Mouse (Mus musculus): ENCODE results near the gene Gm10188. TPM values are rescaled to one million over a fixed set of nuclear protein-coding genes. Genes with fewer than 3 reads are reported as not detected.

The Gm10188 gene
- polyA plus RNA-seq (2015; fragmentation: Nextera tagmentation; extraction: Ambion mirVana) = 0.63 and 0.95 TPM in 2 replicates

GRCm38 (mm10) chr1:132229667-132230066 is at the start of gene Gm10188:
Gene Gm10188 (minus strand): TSS chr1:132229767.
- WGBS = 88% methylated on average over 3 of the region's 3 CpGs
- peaks cover 2% of the 10 kb centered on the region; the same call in 1 of the 2 replicates for H3K27me3 ChIP-seq
- H3K36me3 ChIP-seq = no peaks in the 10 kb centered on the region
- H3K4me2 ChIP-seq = no peak within 1 kb of the TSS
- H3K27ac ChIP-seq = no peak within 1 kb of the TSS
- H3K9me3 ChIP-seq = no peaks in the 10 kb centered on the region
- H3K4me1 ChIP-seq (replicated peaks) = peaks cover 5% of the 10 kb centered on the region
- no peak within 1 kb of the TSS for H3K4me3 ChIP-seq
- no peak within 1 kb of the TSS for H3K9ac ChIP-seq
- ATAC-seq (ENCODE audit: low FRiP score) = no peak

DNA sequence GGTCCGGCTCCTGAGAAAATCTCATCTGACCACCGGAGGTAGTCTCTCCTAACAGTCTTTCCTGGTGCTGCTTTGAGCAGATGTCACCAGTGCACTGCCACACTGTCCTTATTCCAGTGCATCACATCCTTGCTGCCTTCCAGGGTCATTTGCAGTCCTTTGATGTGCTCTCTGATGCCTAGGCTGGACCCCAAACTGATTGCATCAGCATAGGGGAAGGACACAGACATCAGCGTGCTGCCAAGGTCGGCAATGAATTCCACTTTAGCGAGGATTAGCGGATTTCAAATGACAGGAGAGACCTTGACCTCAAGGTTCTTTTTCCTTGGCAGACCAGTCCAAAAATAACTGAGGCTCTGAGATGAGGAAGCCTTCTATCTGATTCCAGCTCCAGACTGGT is 47.6 kb upstream of the Gm10188 start:
- Histone ChIP-seq H3K4me1 (replicated peaks) (peaks cover 12% of the 10 kb centered on the region), H3K36me3 (no peaks in the 10 kb centered on the region), H3K27ac (no peak overlapping the region), H3K4me2 (no peak overlapping the region), H3K27me3 (no peaks in the 10 kb centered on the region), H3K4me3 (no peak overlapping the region), H3K9ac (no peak overlapping the region), H3K9me3 (no peaks in the 10 kb centered on the region)
- no peak for ATAC-seq (ENCODE audit: low FRiP score)
- 85% methylated on average over 6 of the region's 6 CpGs for WGBS

- Histone ChIP-seq H3K27me3 (no peaks in the 10 kb centered on the region), H3K9me3 (no peaks in the 10 kb centered on the region), H3K4me2 (no peak overlapping the region), H3K4me1 (replicated peaks) (peaks cover 8% of the 10 kb centered on the region), H3K36me3 (no peaks in the 10 kb centered on the region), H3K9ac (no peak overlapping the region), H3K4me3 (no peak overlapping the region), H3K27ac (no peak overlapping the region)
- WGBS = 74% methylated on average over 3 of the region's 3 CpGs
- ATAC-seq (ENCODE audit: low FRiP score) = no peak
These were observed 47.1 kb upstream of the Gm10188 start for GRCm38 (mm10) chr1:132276694-132277093.

GRCm38 (mm10) chr1:132271237-132271636 is 41.7 kb upstream of the Gm10188 start:
- Histone ChIP-seq H3K9ac (no peak overlapping the region), H3K4me1 (replicated peaks) (peaks cover 13% of the 10 kb centered on the region), H3K4me3 (no peak overlapping the region), H3K27ac (no peak overlapping the region), H3K36me3 (no peaks in the 10 kb centered on the region), H3K9me3 (no peaks in the 10 kb centered on the region), H3K27me3 (0 out of 2 replicates have a peak, but pooled peaks cover 3% of the 10 kb centered on the region), H3K4me2 (no peak overlapping the region)
- 57% methylated on average over 3 of the region's 3 CpGs for WGBS
- no peak for ATAC-seq (ENCODE audit: low FRiP score)

- 66% methylated on average over 7 of the region's 7 CpGs for WGBS
- peaks cover 18% of the 10 kb centered on the region for H3K4me1 ChIP-seq (replicated peaks)
- no peak overlapping the region for H3K4me3 ChIP-seq
- H3K27ac ChIP-seq = no peak overlapping the region
- 0 out of 2 replicates have a peak, but pooled peaks cover 3% of the 10 kb centered on the region for H3K27me3 ChIP-seq
- no peak overlapping the region for H3K4me2 ChIP-seq
- no peak overlapping the region for H3K9ac ChIP-seq
- H3K9me3 ChIP-seq = no peaks in the 10 kb centered on the region
- H3K36me3 ChIP-seq = no peaks in the 10 kb centered on the region
- no peak for ATAC-seq (ENCODE audit: low FRiP score)
These were observed 39.0 kb upstream of the Gm10188 start for GRCm38 (mm10) chr1:132268418-132269060.

GRCm38 (mm10) chr1:132267959-132268358 is 38.4 kb upstream of the Gm10188 start:
- Histone ChIP-seq H3K27ac (no peak overlapping the region), H3K27me3 (0 out of 2 replicates have a peak, but pooled peaks cover 3% of the 10 kb centered on the region), H3K4me1 (replicated peaks) (peaks cover 18% of the 10 kb centered on the region), H3K4me3 (no peak overlapping the region), H3K9ac (no peak overlapping the region), H3K9me3 (no peaks in the 10 kb centered on the region), H3K4me2 (no peak overlapping the region), H3K36me3 (no peaks in the 10 kb centered on the region)
- WGBS = 71% methylated on average over 2 of the region's 2 CpGs
- no peak for ATAC-seq (ENCODE audit: low FRiP score)

DNA sequence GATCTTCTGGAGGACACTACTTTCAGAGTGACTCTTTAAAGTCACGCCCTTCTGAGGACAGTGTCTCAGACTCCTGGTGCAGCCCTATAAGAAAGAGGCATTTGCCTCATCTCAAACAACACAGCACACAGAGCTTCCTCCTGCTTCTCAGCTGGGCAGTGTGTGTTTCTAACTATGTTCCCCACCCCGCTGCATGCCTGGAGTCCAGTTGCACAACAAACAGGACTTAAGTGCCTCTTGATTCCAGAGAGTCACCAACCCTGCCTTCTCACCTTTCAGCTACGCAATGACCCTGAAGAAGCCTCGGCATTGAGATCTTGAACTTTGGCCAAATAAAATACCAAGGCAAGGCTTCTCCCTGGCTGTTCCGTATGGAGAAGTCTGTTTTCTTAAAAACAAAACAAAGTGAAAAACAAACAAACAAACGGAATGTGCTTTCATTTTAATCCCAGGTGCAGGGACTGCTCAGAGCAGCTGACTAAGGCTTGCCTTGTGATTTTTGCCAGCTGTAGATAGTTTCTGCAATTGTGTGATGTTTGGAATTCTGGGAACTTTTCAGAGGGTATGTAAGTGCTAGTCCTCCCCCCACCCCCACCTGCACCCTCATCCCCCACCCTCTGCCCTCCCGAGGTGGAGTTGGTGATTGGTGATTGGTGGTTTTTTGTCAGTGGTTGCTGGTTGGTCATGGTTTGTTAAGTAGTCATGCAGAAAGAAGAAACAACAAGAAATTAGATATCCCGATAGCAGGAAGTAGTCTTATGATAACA is 37.4 kb upstream of the Gm10188 start:
- Histone ChIP-seq H3K9me3 (no peaks in the 10 kb centered on the region), H3K27ac (no peak overlapping the region), H3K4me1 (replicated peaks) (peaks cover 18% of the 10 kb centered on the region), H3K9ac (no peak overlapping the region), H3K27me3 (0 out of 2 replicates have a peak, but pooled peaks cover 3% of the 10 kb centered on the region), H3K4me3 (no peak overlapping the region), H3K4me2 (no peak overlapping the region), H3K36me3 (no peaks in the 10 kb centered on the region)
- 65% methylated on average over 8 of the region's 8 CpGs for WGBS
- no peak for ATAC-seq (ENCODE audit: low FRiP score)

DNA sequence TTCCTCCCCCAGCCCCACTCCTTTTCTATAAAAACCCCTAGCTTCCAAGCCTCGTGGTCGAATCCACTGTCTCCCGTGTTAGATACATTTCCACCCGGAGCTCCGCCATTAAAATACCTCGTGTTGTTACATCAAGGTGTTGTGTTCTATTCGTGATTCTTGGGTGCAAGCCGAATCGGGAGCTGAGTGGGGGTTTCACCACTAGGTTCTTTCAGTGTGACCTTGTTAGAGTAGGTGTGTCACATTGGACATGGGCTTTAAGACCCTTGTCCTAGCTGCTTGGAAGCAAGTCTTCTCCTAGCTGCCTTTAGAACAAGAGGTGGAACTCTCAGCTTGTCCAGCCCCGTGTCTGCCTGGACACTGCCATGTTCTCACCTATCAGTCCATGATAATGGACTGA is 36.4 kb upstream of the Gm10188 start:
- no peak overlapping the region for H3K4me2 ChIP-seq
- H3K27ac ChIP-seq = no peak overlapping the region
- WGBS = 89% methylated on average over 10 of the region's 10 CpGs
- H3K4me1 ChIP-seq (replicated peaks) = peaks cover 18% of the 10 kb centered on the region
- H3K9ac ChIP-seq = no peak overlapping the region
- no peaks in the 10 kb centered on the region for H3K9me3 ChIP-seq
- 0 out of 2 replicates have a peak, but pooled peaks cover 3% of the 10 kb centered on the region for H3K27me3 ChIP-seq
- H3K4me3 ChIP-seq = no peak overlapping the region
- ATAC-seq (ENCODE audit: low FRiP score) = no peak
- no peaks in the 10 kb centered on the region for H3K36me3 ChIP-seq

DNA sequence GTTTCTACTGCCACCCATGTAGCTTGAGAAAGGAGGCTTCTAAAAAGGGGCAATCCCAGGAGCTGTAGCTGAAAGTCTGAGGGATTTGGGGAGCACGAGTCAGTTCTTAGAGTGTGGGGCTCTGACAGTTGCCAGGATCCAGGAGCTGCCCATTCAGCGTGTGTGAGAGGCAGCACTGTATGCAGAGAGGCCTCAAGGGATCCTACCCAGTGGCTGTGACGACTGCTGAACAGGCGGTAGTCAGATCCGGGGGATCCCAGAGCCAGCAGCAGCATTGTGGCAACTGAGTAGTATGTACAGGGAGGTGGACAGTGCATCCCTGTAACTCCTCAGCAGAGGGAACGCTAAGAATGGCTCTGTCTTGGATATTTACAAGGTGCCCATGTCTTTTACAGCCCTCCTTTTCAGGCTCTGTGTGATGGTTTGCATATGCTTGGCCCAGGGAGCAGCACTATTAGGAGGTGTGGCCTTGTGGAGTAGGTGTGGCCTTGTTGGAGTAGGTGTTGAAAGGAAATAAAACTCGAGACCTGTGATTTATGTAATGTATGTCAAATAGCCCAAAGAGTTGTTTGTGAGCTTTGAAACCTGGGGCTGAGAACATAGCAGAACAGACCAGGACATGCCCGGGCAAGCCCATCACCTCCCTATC is 35.8 kb upstream of the Gm10188 start:
- no peak overlapping the region for H3K27ac ChIP-seq
- no peak overlapping the region for H3K4me3 ChIP-seq
- no peaks in the 10 kb centered on the region for H3K36me3 ChIP-seq
- no peak overlapping the region for H3K9ac ChIP-seq
- no peak overlapping the region for H3K4me2 ChIP-seq
- H3K27me3 ChIP-seq = 0 out of 2 replicates have a peak, but pooled peaks cover 3% of the 10 kb centered on the region
- H3K9me3 ChIP-seq = no peaks in the 10 kb centered on the region
- ATAC-seq (ENCODE audit: low FRiP score) = peak; percentile 69; the same call in 1 of the 2 replicates
- 69% methylated on average over 8 of the region's 8 CpGs for WGBS
- peaks cover 18% of the 10 kb centered on the region for H3K4me1 ChIP-seq (replicated peaks)

- no peaks in the 10 kb centered on the region for H3K9me3 ChIP-seq
- H3K27ac ChIP-seq = no peak overlapping the region
- ATAC-seq (ENCODE audit: low FRiP score) = no peak
- no peak overlapping the region for H3K4me3 ChIP-seq
- H3K4me1 ChIP-seq (replicated peaks) = peaks cover 14% of the 10 kb centered on the region
- 0 out of 2 replicates have a peak, but pooled peaks cover 3% of the 10 kb centered on the region for H3K27me3 ChIP-seq
- H3K36me3 ChIP-seq = no peaks in the 10 kb centered on the region
- WGBS = 70% methylated on average over 7 of the region's 7 CpGs
- no peak overlapping the region for H3K9ac ChIP-seq
- no peak overlapping the region for H3K4me2 ChIP-seq
These were observed 35.0 kb upstream of the Gm10188 start for GRCm38 (mm10) chr1:132264577-132264976.

- Histone ChIP-seq H3K27ac (no peak overlapping the region), H3K4me2 (no peak overlapping the region), H3K27me3 (0 out of 2 replicates have a peak, but pooled peaks cover 3% of the 10 kb centered on the region), H3K9me3 (no peaks in the 10 kb centered on the region), H3K36me3 (no peaks in the 10 kb centered on the region), H3K9ac (no peak overlapping the region), H3K4me1 (replicated peaks) (peaks cover 5% of the 10 kb centered on the region; the same call in 1 of the 2 replicates), H3K4me3 (no peak overlapping the region)
- WGBS = 73% methylated on average over 4 of the region's 4 CpGs
- no peak for ATAC-seq (ENCODE audit: low FRiP score)
These were observed 34.1 kb upstream of the Gm10188 start for GRCm38 (mm10) chr1:132263618-132264017.

DNA sequence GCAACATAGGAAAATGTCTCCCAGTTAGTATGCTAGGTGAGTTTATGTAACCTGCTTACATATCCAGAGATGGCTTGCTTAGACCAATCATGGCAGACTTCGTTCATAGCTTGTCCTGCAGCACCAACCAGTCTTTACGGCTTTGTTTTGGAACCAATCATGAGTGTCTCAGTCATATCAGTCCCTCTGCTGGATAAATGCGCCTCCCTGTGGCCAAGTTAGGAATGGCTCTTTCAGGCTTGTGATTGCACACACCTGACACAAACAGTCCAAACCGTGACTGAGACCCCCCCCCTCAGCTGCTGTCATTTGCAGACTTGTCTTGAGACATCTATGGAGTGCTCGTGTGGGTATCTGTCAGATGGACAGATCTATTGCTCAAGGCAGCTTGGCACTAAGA is 31.5 kb upstream of the Gm10188 start:
- H3K9ac ChIP-seq = no peak overlapping the region
- 75% methylated on average over 5 of the region's 5 CpGs for WGBS
- no peak overlapping the region for H3K4me3 ChIP-seq
- no peak overlapping the region for H3K27ac ChIP-seq
- H3K36me3 ChIP-seq = peaks cover 8% of the 10 kb centered on the region; the same call in 1 of the 2 replicates
- no peaks in the 10 kb centered on the region for H3K27me3 ChIP-seq
- no peak for ATAC-seq (ENCODE audit: low FRiP score)
- H3K9me3 ChIP-seq = no peaks in the 10 kb centered on the region
- peaks cover 5% of the 10 kb centered on the region; the same call in 1 of the 2 replicates for H3K4me1 ChIP-seq (replicated peaks)
- no peak overlapping the region for H3K4me2 ChIP-seq
